Mouse (Mus musculus) G1E (cell line): ENCODE results near the gene Gm11077. TPM values are rescaled to one million over a fixed set of nuclear protein-coding genes. Genes with fewer than 3 reads are reported as not detected.

ENCODE experiments used
- ATAC-seq: 2 replicates; pipeline ENCODE4 v1.8.0; 2016; ENCODE audit warnings: mild to moderate bottlenecking; ENCODE audit not compliant: insufficient number of reproducible peaks, poor library complexity, low FRiP score, severe bottlenecking; ENCODE audit errors: extremely low read depth
- DNase-seq: peaks from one replicate; pipeline ENCODE4 v3.0.0; 2012; ENCODE audit warnings: low spot score
- H3K27me3 ChIP-seq: 2 replicates; pipeline ENCODE4 v1.6.1; 2012; ENCODE audit warnings: mild to moderate bottlenecking, low read length, inconsistent platforms; ENCODE audit not compliant: insufficient read depth
- H3K36me3 ChIP-seq: replicated peaks from 2 replicates; pipeline ENCODE3; 2012; ENCODE audit warnings: mild to moderate bottlenecking, inconsistent platforms
- H3K4me1 ChIP-seq: 2 replicates; pipeline ENCODE4 v1.6.1; 2012; ENCODE audit warnings: low read depth, low read length, inconsistent platforms, mixed read lengths; ENCODE audit not compliant: insufficient read depth
- H3K4me3 ChIP-seq: 2 replicates; pipeline ENCODE4 v1.5.1; 2012; ENCODE audit warnings: low read depth, mild to moderate bottlenecking, inconsistent platforms, low read length, moderate library complexity, mixed read lengths
- H3K9me3 ChIP-seq: replicated peaks from 2 replicates; pipeline ENCODE4 v1.6.1; 2012; ENCODE audit warnings: inconsistent platforms
- CTCF ChIP-seq: IDR thresholded peaks from 2 replicates; pipeline ENCODE4 v1.5.1; 2012; ENCODE audit warnings: low read depth, low read length, inconsistent platforms, mixed read lengths
- GATA1 ChIP-seq: IDR thresholded peaks from 2 replicates; pipeline ENCODE4 v1.6.1; 2012; ENCODE audit warnings: borderline replicate concordance, low read length, inconsistent platforms, mixed read lengths
- GATA2 ChIP-seq: IDR thresholded peaks from 2 replicates; pipeline ENCODE4 v1.6.1; 2012; ENCODE audit warnings: low read depth, low read length, inconsistent platforms, borderline replicate concordance
- POLR2AphosphoS5 ChIP-seq: IDR thresholded peaks from 2 replicates; pipeline ENCODE4 v1.6.1; 2012; ENCODE audit warnings: low read depth, low read length, inconsistent platforms; ENCODE audit not compliant: insufficient replicate concordance
- TAL1 ChIP-seq: conservative IDR thresholded peaks from 2 replicates; pipeline ENCODE4 v1.6.1; 2012; ENCODE audit warnings: low read depth, low read length, inconsistent platforms, mixed read lengths
- polyA plus RNA-seq: library from polyadenylated mRNA; stranded (reverse); fragments of >175 nt; gene quantifications from 2 replicates; pipeline ENCODE4 v1.2.3, GENCODE M21; 2012
- total RNA-seq, 2 experiments: library from RNA; stranded (forward) in 1 of 2; stranded (reverse) in 1 of 2; fragments of 200-1000 nt in 1 of 2; fragments of >200 nt in 1 of 2; fragmentation: Nextera tagmentation in 1 of 2; gene quantifications; 2 replicates each; pipeline ENCODE4 v1.2.3; 2014 to 2017

The Gm11077 gene
- total and polyA plus RNA-seq, 3 experiments: not detected

DNA sequence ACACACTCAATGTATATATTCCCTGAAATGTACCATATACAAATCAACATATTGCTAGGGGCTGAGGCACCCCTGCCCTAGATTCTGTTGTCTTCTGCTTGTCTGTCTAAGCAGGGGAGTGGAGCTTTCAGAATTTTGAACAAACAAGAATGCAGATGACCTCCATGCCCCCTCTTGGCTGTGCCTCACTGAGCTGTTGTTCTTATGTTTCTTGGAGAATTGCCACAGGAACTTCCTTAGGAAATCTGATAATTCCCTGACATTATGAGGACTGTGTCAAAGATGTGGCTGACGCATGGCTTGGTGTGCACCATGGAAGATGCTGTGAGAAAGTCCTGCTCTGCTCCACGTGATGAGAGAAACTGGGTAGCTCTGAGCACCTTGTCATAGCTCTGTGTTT is 57.0 kb downstream of the Gm11077 start:
- Histone ChIP-seq H3K27me3 (no peaks in the 10 kb centered on the region), H3K4me1 (no peaks in the 10 kb centered on the region), H3K36me3 (no peaks in the 10 kb centered on the region), H3K4me3 (no peak overlapping the region), H3K9me3 (peaks cover 57% of the 10 kb centered on the region)
- ATAC-seq: no peak
- no peak for TF ChIP-seq CTCF
- TF ChIP-seq GATA2: no peak
- TF ChIP-seq POLR2AphosphoS5: no peak
- TF ChIP-seq TAL1: no peak
- no peak for TF ChIP-seq GATA1
- DNase-seq: no peak

DNA sequence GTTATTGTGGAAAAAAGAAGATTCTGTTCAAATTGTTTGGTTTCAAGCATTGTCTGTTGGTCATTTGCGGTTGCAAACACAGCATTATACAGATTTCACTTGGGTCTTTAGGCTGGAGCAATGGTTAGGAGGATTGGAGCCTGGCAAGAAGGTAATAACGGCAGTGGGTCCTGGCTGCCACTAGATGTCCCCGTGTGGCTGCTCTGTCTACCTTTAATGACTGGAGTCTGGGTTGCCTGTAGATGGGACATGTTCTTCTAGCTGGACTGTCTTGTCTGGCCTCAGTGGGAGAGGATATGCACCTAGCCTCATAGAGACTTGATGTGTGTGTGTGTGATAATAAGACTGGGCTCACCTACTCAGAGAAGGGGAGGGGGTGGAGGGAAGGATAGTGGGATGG is 60.8 kb downstream of the Gm11077 start:
- H3K4me3 ChIP-seq: no peak overlapping the region
- H3K36me3 ChIP-seq: no peaks in the 10 kb centered on the region
- no peak for ATAC-seq
- no peak for TF ChIP-seq CTCF
- TF ChIP-seq GATA2: no peak
- no peak for TF ChIP-seq GATA1
- no peak for TF ChIP-seq POLR2AphosphoS5
- no peak for TF ChIP-seq TAL1
- no peak for DNase-seq
- H3K27me3 ChIP-seq: no peaks in the 10 kb centered on the region
- H3K4me1 ChIP-seq: no peaks in the 10 kb centered on the region
- H3K9me3 ChIP-seq: peaks cover 37% of the 10 kb centered on the region

DNA sequence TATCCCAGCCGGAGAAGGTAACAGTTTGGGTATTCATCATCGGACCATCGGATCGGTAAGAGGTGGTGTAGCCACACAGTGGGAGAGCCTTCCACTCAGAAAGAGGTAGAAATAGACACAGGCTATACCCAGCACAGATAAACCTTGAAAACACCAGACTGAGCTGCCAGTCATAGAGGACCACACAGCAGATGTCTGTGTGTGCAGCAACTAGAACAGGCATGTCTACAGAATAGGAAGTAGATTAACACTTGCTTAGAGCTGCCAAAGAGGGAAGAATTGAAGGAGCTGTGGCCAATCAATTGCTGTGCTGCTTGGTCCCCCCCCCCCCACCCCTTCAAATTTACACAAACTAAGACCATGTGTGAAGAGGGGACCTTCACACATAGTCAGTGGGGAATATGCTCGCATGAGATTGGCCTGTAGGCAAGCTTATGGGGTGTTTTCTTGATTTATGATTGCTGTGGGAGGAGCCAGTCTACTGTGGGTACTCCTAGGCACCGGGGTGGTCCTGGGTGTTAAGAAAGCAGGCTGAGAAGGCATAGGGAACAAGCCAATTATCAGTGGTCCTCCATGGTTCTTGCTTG is 64.7 kb downstream of the Gm11077 start:
- H3K36me3 ChIP-seq: no peaks in the 10 kb centered on the region
- no peak for TF ChIP-seq CTCF
- TF ChIP-seq TAL1: no peak
- H3K4me1 ChIP-seq: no peaks in the 10 kb centered on the region
- ATAC-seq (no peak), DNase-seq (no peak)
- H3K4me3 ChIP-seq: no peak overlapping the region
- peaks cover 37% of the 10 kb centered on the region for H3K9me3 ChIP-seq
- H3K27me3 ChIP-seq: no peaks in the 10 kb centered on the region

DNA sequence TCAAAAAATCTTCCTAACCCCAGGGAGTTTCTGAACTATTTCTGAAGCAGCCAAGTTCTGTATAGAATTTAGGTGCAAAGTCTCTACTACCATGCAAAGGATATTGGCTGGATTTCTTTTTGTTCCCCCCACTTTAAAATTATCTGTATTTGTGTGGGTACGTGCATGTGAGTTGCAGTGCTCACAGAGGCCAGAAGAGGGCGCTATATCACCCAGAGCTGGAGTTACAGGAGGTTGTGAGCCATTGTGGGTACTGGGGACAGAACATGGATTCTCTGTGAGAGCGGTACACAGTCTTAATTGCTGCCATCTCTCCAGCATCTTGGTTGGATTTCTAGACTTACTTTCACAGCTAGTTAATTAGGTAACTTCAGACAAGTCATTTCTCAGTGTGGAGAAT is 69.8 kb downstream of the Gm11077 start:
- H3K9me3 ChIP-seq: peaks cover 51% of the 10 kb centered on the region
- H3K36me3 ChIP-seq: no peaks in the 10 kb centered on the region
- ATAC-seq: no peak
- TF ChIP-seq GATA2 (no peak), TAL1 (no peak)
- no peak overlapping the region for H3K4me3 ChIP-seq
- no peak for DNase-seq
- H3K4me1 ChIP-seq: no peaks in the 10 kb centered on the region
- no peaks in the 10 kb centered on the region for H3K27me3 ChIP-seq

DNA sequence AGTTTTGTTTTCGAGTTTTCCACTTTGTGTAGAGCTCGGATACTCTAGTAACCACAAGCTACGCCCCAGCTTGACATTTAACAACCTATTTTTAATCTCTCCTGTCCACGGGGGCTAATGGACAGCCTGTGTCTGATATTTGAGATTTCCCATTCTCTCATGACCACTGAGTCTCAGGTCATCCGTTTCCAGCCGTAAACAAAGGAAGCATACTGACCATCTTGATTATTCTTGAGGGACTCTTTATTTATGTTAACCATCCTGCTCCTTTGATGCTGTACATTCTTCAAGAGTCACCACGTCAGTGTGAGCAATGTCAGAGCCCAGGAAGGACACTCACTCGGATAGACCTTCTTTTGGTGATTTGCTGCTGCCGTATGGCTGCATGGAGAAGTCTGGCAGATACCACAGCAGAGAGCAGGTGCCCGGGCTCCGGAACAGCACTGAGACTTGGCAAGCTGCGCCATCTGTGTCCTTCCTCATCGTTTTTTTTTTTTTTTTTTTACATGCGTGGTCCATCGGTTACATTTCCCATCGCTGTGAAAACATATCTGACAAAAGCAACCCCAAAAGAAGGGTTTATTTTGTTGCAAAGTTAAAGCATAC is 70.5 kb downstream of the Gm11077 start:
- no peak for ATAC-seq
- no peaks in the 10 kb centered on the region for H3K4me1 ChIP-seq
- peaks cover 47% of the 10 kb centered on the region for H3K9me3 ChIP-seq
- TF ChIP-seq TAL1: no peak
- TF ChIP-seq POLR2AphosphoS5: no peak
- TF ChIP-seq GATA1: no peak
- TF ChIP-seq CTCF: no peak
- TF ChIP-seq GATA2: no peak
- no peak for DNase-seq
- no peaks in the 10 kb centered on the region for H3K27me3 ChIP-seq
- no peak overlapping the region for H3K4me3 ChIP-seq
- no peaks in the 10 kb centered on the region for H3K36me3 ChIP-seq

DNA sequence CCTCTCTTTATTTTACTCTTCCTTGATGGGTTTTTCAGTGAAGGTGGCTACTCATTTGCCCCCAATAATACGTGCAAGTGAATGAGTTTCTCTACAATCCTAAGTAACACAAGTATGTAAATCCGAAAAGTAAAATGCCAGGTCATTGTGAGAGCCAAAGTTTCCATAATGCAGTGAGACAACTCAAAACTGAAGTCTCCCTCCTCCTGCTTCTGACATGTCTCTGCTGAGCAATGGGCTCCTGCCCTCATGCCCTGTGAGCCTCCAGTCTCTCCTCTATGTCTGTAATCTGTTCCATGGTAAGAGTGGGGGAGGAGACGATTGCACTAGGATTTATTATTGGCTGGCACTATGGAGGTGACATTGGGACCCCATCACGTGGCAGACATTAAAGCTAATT is 71.5 kb downstream of the Gm11077 start:
- Histone ChIP-seq H3K27me3 (no peaks in the 10 kb centered on the region), H3K36me3 (no peaks in the 10 kb centered on the region), H3K4me3 (no peak overlapping the region), H3K4me1 (no peaks in the 10 kb centered on the region), H3K9me3 (peaks cover 51% of the 10 kb centered on the region)
- no peak for DNase-seq
- ATAC-seq: no peak
- TF ChIP-seq POLR2AphosphoS5 (no peak), GATA1 (no peak), GATA2 (no peak), TAL1 (no peak), CTCF (no peak)

Other genes with a start within 250 kb of the Gm11077 start
- gene Aebp2, start 106.6 kb upstream of the Gm11077 start, total RNA-seq (2014; fragmentation: Nextera tagmentation): 71.7 and 75.8 TPM in 2 replicates
- 53.3 and 71.6 TPM in 2 replicates for gene Aebp2, start 106.6 kb upstream of the Gm11077 start, total RNA-seq (2017)
- gene Aebp2, start 106.6 kb upstream of the Gm11077 start, polyA plus RNA-seq: 41.6 and 51.7 TPM in 2 replicates